In genomic region chr17:40837308-40837707, GRCm38 (mm10) we compare ENCODE assay signal across 9 mouse cellular contexts. TPM values are rescaled to one million over a fixed set of nuclear protein-coding genes. Genes with fewer than 3 reads are reported as not detected.
DNase-seq lines count a peak whose midpoint lies in the region; ATAC-seq and TF ChIP-seq lines count a peak whose summit lies in the region.
"Had no signal": no experiment of that assay in that cellular context is flagged by ENCODE, and none has a peak within 500 bp of the region (broad histone marks: within the 10 kb centered on the region; RNA-seq: fewer than 3 reads in every experiment).

No protein-coding gene starts in this region.

- no peak overlapping the region for H3K9ac ChIP-seq in liver, adult 2 months (ENCODE audit: low read depth, low read length)
- H3K9ac ChIP-seq in liver, embryonic 11.5 days (ENCODE audit: low read depth, low read length), result no peak overlapping the region

- H3K79me2 ChIP-seq in liver, adult 2 months (ENCODE audit: control insufficient read depth, insufficient read depth, low read length), result no peaks in the 10 kb centered on the region

- no peak overlapping the region for H3K27ac ChIP-seq in liver, adult 2 months (replicated peaks; ENCODE audit: insufficient read depth, low read depth, low read length)
- H3K27ac ChIP-seq in liver, embryonic 11.5 days (ENCODE audit: low read depth, low read length), result no peak overlapping the region

- no peaks in the 10 kb centered on the region for H3K27me3 ChIP-seq in liver, adult 2 months (ENCODE audit: control insufficient read depth, insufficient read depth, low read length)
- H3K27me3 ChIP-seq in liver, embryonic 11.5 days (replicated peaks; ENCODE audit: control insufficient read depth, insufficient read depth, low read length), result no peaks in the 10 kb centered on the region
- H3K27me3 ChIP-seq: megakaryocyte, embryonic 14.5 days had no signal

- TF ChIP-seq CTCF in liver, adult 2 months (IDR thresholded peaks at IDR 0.05; ENCODE audit: low read depth, low read length), result peak; percentile 30; the same call in 1 of the 2 replicates

- no peak overlapping the region for H3K4me2 ChIP-seq in liver, embryonic 11.5 days

- peak; percentile 22 for DNase-seq in adrenal gland, postnatal 14 days
- no peak for DNase-seq in adrenal gland, adult 18-20 months (ENCODE audit: low spot score in 2 of 2)
- no peak for DNase-seq in liver, adult 2 months (ENCODE audit: extremely low read depth, low read depth, low spot score)
- no peak for DNase-seq in liver, embryonic 11.5 days (ENCODE audit: low spot score)
- DNase-seq in lung, postnatal 36 days, result peak; percentile 58
- no peak for DNase-seq in left cerebral cortex, adult 18-20 months (ENCODE audit: low spot score in 2 of 2)
- no peak for DNase-seq in ovary, adult 18-20 months (ENCODE audit: low spot score)

- no peak for ATAC-seq in liver, embryonic 11.5 days (replicated peaks; ENCODE audit: low FRiP score)
- 0 out of 2 replicates have a peak, but pooled peaks have one; percentile 45 for ATAC-seq in erythroid progenitor cell, adult 5-6 weeks (replicated peaks; ENCODE audit: low FRiP score, poor library complexity, severe bottlenecking)

- H3K4me1 ChIP-seq in liver, adult 2 months (ENCODE audit: control insufficient read depth, insufficient read depth, low read length), result no peaks in the 10 kb centered on the region
- no peaks in the 10 kb centered on the region for H3K4me1 ChIP-seq in liver, embryonic 11.5 days (replicated peaks; ENCODE audit: control insufficient read depth, insufficient read depth, low read length)

- H3K9me3 ChIP-seq in liver, embryonic 11.5 days (ENCODE audit: control insufficient read depth, low read length), result no peaks in the 10 kb centered on the region
- H3K9me3 ChIP-seq: megakaryocyte, embryonic 14.5 days had no signal

- no peak for TF ChIP-seq POLR2A in liver, adult 2 months (IDR thresholded peaks at IDR 0.05; ENCODE audit: extremely low read depth, insufficient read depth, low read length)

- no peaks in the 10 kb centered on the region for H3K36me3 ChIP-seq in liver, adult 2 months (ENCODE audit: control insufficient read depth, insufficient read depth, low read length)
- H3K36me3 ChIP-seq in liver, embryonic 11.5 days (ENCODE audit: control insufficient read depth, insufficient read depth, low read length), result peaks cover 3% of the 10 kb centered on the region; the same call in 1 of the 2 replicates

- H3K4me3 ChIP-seq in liver, adult 2 months (ENCODE audit: insufficient read depth, low read depth, low read length), result no peak overlapping the region
- no peak overlapping the region for H3K4me3 ChIP-seq in liver, embryonic 11.5 days (ENCODE audit: low read depth, low read length)
- H3K4me3 ChIP-seq: megakaryocyte, embryonic 14.5 days had no signal

RNA-seq across cellular contexts. Expression of gene Rhag, which starts 26.4 kb away (rescaled TPM):
- 0.98 and 4.2 TPM in 2 replicates for total RNA-seq in adrenal gland, postnatal 14 days (2021)
- total RNA-seq in adrenal gland, adult 18-20 months (2021), result not detected
- not detected in 2 replicates for total RNA-seq in liver, adult 2 months (2014; rRNA removed)
- polyA plus RNA-seq in liver, adult 2 months (2012; rRNA removed), result not detected in 2 replicates
- polyA plus RNA-seq in liver, embryonic 11.5 days (2014; fragmentation: Nextera tagmentation; extraction: Ambion mirVana), result 164 and 181 TPM in 2 replicates
- total RNA-seq in erythroid progenitor cell, adult 5-6 weeks (2015; ENCODE audit: low replicate concordance), result 908 and 1,028 TPM in 2 replicates
- total RNA-seq in erythroid progenitor cell, adult 5-6 weeks (2017; ENCODE audit: low replicate concordance), result 496 and 547 TPM in 2 replicates
- total RNA-seq in left cerebral cortex, adult 18-20 months (2021), result not detected

RNA-seq across cellular contexts. Expression of gene Crisp2, which starts 30.5 kb away (rescaled TPM):
- total RNA-seq in adrenal gland, postnatal 14 days (2021), result not detected in 2 replicates
- total RNA-seq in adrenal gland, adult 18-20 months (2021), result not detected
- total RNA-seq in liver, adult 2 months (2014; rRNA removed), result 0.20 and 0.74 TPM in 2 replicates
- 0.21 TPM in 1 of 2 replicates, not detected in the other for polyA plus RNA-seq in liver, adult 2 months (2012; rRNA removed)
- 0.44 TPM in 2 replicates for polyA plus RNA-seq in liver, embryonic 11.5 days (2014; fragmentation: Nextera tagmentation; extraction: Ambion mirVana)
- total RNA-seq in erythroid progenitor cell, adult 5-6 weeks (2015; ENCODE audit: low replicate concordance), result 1.3 TPM in 1 of 2 replicates, not detected in the other
- not detected in 2 replicates for total RNA-seq in erythroid progenitor cell, adult 5-6 weeks (2017; ENCODE audit: low replicate concordance)
- total RNA-seq in left cerebral cortex, adult 18-20 months (2021), result not detected

RNA-seq across cellular contexts. Expression of gene 9130008F23Rik, which starts 43.1 kb away (rescaled TPM):
- 0.63 and 1.1 TPM in 2 replicates for total RNA-seq in adrenal gland, postnatal 14 days (2021)
- total RNA-seq in adrenal gland, adult 18-20 months (2021), result 1 to 10 TPM in 1 of 2 experiments, under 1 TPM in 1; 0.90 to 1.2 TPM
- 0.92 and 0.94 TPM in 2 replicates for total RNA-seq in liver, adult 2 months (2014; rRNA removed)
- polyA plus RNA-seq in liver, adult 2 months (2012; rRNA removed), result 0.12 and 0.32 TPM in 2 replicates
- 0.88 and 1.3 TPM in 2 replicates for polyA plus RNA-seq in liver, embryonic 11.5 days (2014; fragmentation: Nextera tagmentation; extraction: Ambion mirVana)
- total RNA-seq in erythroid progenitor cell, adult 5-6 weeks (2015; ENCODE audit: low replicate concordance), result not detected in 2 replicates
- not detected in 2 replicates for total RNA-seq in erythroid progenitor cell, adult 5-6 weeks (2017; ENCODE audit: low replicate concordance)
- not detected for total RNA-seq in left cerebral cortex, adult 18-20 months (2021)

Comparison
In these comparisons a context has a peak if more than half of its experiments do, and no peak if none do; other contexts are left out.
1. DNase-seq: peak in adrenal gland, postnatal 14 days (single experiment) and lung, postnatal 36 days (single experiment); none in adrenal gland, adult 18-20 months (0 of 2), liver, adult 2 months (single experiment), liver, embryonic 11.5 days (single experiment), left cerebral cortex, adult 18-20 months (0 of 2) and ovary, adult 18-20 months (single experiment).
2. RNA of gene Rhag, which starts 26.4 kb away (total RNA-seq): 496 to 1,028 TPM in erythroid progenitor cell, adult 5-6 weeks; 0.98 to 4.2 TPM in adrenal gland, postnatal 14 days, not detected in adrenal gland, adult 18-20 months, not detected in left cerebral cortex, adult 18-20 months and not detected in liver, adult 2 months; every median in the first group is over 10 times any median in the second.